Mouse (Mus musculus) ES-E14 (cell line): ENCODE measurements around the gene Ttll8.

Experiments
- CHD2 ChIP-seq: IDR thresholded peaks from 2 replicates; pipeline ENCODE4 v1.6.1; 2014; ENCODE audit warnings: mild to moderate bottlenecking, low read depth, low read length, inconsistent platforms
- MAFK ChIP-seq: IDR thresholded peaks from 2 replicates; pipeline ENCODE4 v1.6.1; 2014; ENCODE audit warnings: mild to moderate bottlenecking, low read depth, low read length, inconsistent platforms; ENCODE audit not compliant: insufficient read depth
- ZC3H11A ChIP-seq: IDR thresholded peaks from 2 replicates; pipeline ENCODE4 v1.6.1; 2012; ENCODE audit warnings: low read depth, mild to moderate bottlenecking, inconsistent platforms, low read length, borderline replicate concordance
- ZNF384 ChIP-seq: IDR thresholded peaks from 2 replicates; pipeline ENCODE4 v1.6.1; 2012; ENCODE audit warnings: low read depth, low read length, inconsistent platforms

DNA sequence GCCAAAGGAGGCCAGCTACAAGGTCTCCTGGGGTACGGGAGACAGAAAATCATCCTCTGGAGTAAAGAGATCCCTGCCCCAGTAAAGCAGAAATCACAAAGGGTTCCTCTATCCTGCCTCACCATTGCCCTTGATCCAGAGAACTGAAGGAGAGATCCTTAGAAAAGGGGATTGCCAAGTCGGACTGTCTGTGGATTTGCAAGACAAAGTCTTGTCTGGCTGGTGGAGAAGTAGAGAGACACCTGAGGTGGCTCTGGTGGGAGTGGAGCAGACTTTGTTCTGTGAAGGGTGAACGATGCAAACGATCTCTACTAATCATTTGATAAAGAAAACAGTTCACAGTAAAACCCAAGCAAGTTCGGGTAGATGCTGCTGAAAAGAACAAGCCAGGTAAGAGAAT is 61.3 kb downstream of the Ttll8 start:
- no peak for TF ChIP-seq MAFK
- no peak for TF ChIP-seq ZNF384
- TF ChIP-seq CHD2, result no peak
- TF ChIP-seq ZC3H11A, result no peak
